Mouse (Mus musculus) forebrain, embryonic 16.5 days (tissue): Measurements from ENCODE around the gene Gm4064. TPM values are rescaled to one million over a fixed set of nuclear protein-coding genes. Genes with fewer than 3 reads are reported as not detected.
"Not testable (repeated sequence)": the region's sequence is repeated elsewhere in the genome, so short reads cannot be mapped to it uniquely, and the experiment has no call there.

Source experiments
- ATAC-seq: fragments of 200-750 bp; cut with Nextera tagmentation; 2 replicates; pipeline ENCODE4 v1.8.0; 2017; ENCODE audit warnings: mild to moderate bottlenecking, moderate library complexity
- H3K27ac ChIP-seq: fragments of 300-500 bp; sonication (generic); 2 replicates; pipeline ENCODE4 v1.5.1; 2014; ENCODE audit warnings: low read length, control low read depth
- H3K27me3 ChIP-seq: fragments of 300-500 bp; sonication (generic); replicated peaks from 2 replicates; pipeline ENCODE4 v1.6.1; 2014; ENCODE audit warnings: low read length; ENCODE audit not compliant: control insufficient read depth, insufficient read depth
- H3K36me3 ChIP-seq: fragments of 300-500 bp; sonication (generic); 2 replicates; pipeline ENCODE4 v1.6.1; 2014; ENCODE audit not compliant: control insufficient read depth, insufficient read depth
- H3K4me1 ChIP-seq: fragments of 300-500 bp; sonication (generic); replicated peaks from 2 replicates; pipeline ENCODE4 v1.6.1; 2014; ENCODE audit warnings: low read length; ENCODE audit not compliant: control insufficient read depth, insufficient read depth
- H3K4me2 ChIP-seq: fragments of 300-500 bp; sonication (generic); 2 replicates; pipeline ENCODE4 v1.6.1; 2014; ENCODE audit warnings: mild to moderate bottlenecking, low read length, control low read depth
- H3K4me3 ChIP-seq: fragments of 300-500 bp; sonication (generic); replicated peaks from 2 replicates; pipeline ENCODE4 v1.5.1; 2014; ENCODE audit warnings: mild to moderate bottlenecking, low read length, control low read depth
- H3K9ac ChIP-seq: fragments of 300-500 bp; sonication (generic); replicated peaks from 2 replicates; pipeline ENCODE4 v1.6.1; 2014; ENCODE audit warnings: low read depth, low read length, control low read depth
- H3K9me3 ChIP-seq: fragments of 300-500 bp; sonication (generic); 2 replicates; pipeline ENCODE4 v1.6.1; 2016; ENCODE audit warnings: low read length; ENCODE audit not compliant: control insufficient read depth
- WGBS: fragments of 180-500 bp; shearing (Covaris S2); extraction: QIAGEN DNeasy Blood & Tissue Kit; methylation state at CpG from one replicate; pipeline ENCODE4 v1.1.7; 2014; 5-methylcytosine and 5-hydroxymethylcytosine counted together
- polyA plus RNA-seq: library from polyadenylated mRNA; unstranded; fragments of >200 nt; fragmentation: Nextera tagmentation; extraction: Ambion mirVana; gene quantifications from 2 replicates; pipeline ENCODE4 v1.2.1, GENCODE M21; 2015

Gene Gm4064
- polyA plus RNA-seq = not detected in 2 replicates

DNA sequence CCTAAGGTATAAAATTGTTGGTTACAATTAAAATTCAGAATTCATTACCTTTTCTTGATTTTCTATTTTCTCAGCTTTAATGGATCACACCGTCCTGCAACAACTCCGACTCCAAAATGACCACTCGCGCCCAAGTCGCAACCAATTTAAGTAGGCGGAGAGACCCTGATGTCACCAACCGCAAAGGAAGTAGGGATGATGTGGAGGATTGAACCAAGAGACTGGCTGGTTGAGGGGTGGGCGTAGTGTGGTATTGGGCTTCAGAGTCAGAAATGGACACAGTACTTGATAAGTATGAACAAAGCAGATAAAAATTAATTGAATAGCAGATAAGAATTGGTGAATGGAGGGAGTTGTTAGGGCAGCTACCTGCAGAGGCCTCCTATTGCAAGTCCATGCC lies at the start of gene Gm4064:
Gene Gm4064 (minus strand): TSS at position 101 of the 400 bp plus-strand sequence.
- not testable (repeated sequence) for H3K36me3 ChIP-seq, ATAC-seq
- no CpG with 5 or more reads among the region's 8 CpGs for WGBS

DNA sequence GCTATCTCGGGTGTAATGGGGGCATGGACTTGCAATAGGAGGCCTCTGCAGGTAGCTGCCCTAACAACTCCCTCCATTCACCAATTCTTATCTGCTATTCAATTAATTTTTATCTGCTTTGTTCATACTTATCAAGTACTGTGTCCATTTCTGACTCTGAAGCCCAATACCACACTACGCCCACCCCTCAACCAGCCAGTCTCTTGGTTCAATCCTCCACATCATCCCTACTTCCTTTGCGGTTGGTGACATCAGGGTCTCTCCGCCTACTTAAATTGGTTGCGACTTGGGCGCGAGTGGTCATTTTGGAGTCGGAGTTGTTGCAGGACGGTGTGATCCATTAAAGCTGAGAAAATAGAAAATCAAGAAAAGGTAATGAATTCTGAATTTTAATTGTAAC lies 34.4 kb upstream of the Gm4064 start, which contains the start of the genes Rbmy and Gm10256:
Gene Rbmy (plus strand): TSS at position 301 of the 400 bp plus-strand sequence.
Gene Gm10256 (plus strand): TSS at position 320 of the 400 bp plus-strand sequence.
- H3K9me3 ChIP-seq, H3K36me3 ChIP-seq, H3K9ac ChIP-seq, H3K4me1 ChIP-seq, H3K4me2 ChIP-seq, ATAC-seq, H3K4me3 ChIP-seq, H3K27me3 ChIP-seq, H3K27ac ChIP-seq: not testable (repeated sequence)
- no CpG with 5 or more reads among the region's 9 CpGs for WGBS

More for the DNA sequence above, at the start of gene Gm4064:
- H3K27ac ChIP-seq, H3K27me3 ChIP-seq, H3K4me3 ChIP-seq, H3K4me1 ChIP-seq, H3K4me2 ChIP-seq, H3K9ac ChIP-seq, H3K9me3 ChIP-seq: not testable (repeated sequence)

Other genes starting within 250 kb of the Gm4064 start
- gene H2al2c, start 197.1 kb downstream of the Gm4064 start, polyA plus RNA-seq = not detected in 2 replicates
- gene Sry, start 132.5 kb downstream of the Gm4064 start, polyA plus RNA-seq = not detected in 2 replicates
- not detected in 2 replicates for gene H2al2b, start 75.5 kb downstream of the Gm4064 start, polyA plus RNA-seq
- not detected in 2 replicates for gene Rbmy, start 34.5 kb upstream of the Gm4064 start, polyA plus RNA-seq
- not detected in 2 replicates for gene Gm10256, start 34.5 kb upstream of the Gm4064 start, polyA plus RNA-seq
- not detected in 2 replicates for gene Gm10352, start 104.8 kb upstream of the Gm4064 start, polyA plus RNA-seq
- not detected in 2 replicates for gene Gm29289, start 136.4 kb upstream of the Gm4064 start, polyA plus RNA-seq